Mouse (Mus musculus) skeletal muscle tissue, adult 2 months (tissue): ENCODE measurements around the gene Grhpr.
"Not testable (repeated sequence)": the region's sequence is repeated elsewhere in the genome, so short reads cannot be mapped to it uniquely, and the experiment has no call there.

Experiments
- DNase-seq: peaks from one replicate; pipeline ENCODE4 v3.0.0-alpha.2; 2012; ENCODE audit warnings: low read depth, low spot score

Gene Grhpr

GRCm38 (mm10) chr4:45013537-45013936 lies 32.3 kb downstream of the Grhpr start:
- DNase-seq, result no peak

- DNase-seq, result peak; percentile 31
Measured at GRCm38 (mm10) chr4:45015615-45016014, 34.4 kb downstream of the Grhpr start.

- DNase-seq, result peak; percentile 77
Measured at GRCm38 (mm10) chr4:45018452-45018980, 37.3 kb downstream of the Grhpr start, which contains the start of gene Polr1e. Gene Polr1e (plus strand): TSS chr4:45018583.

- no peak for DNase-seq
Measured at GRCm38 (mm10) chr4:45019009-45019408, 37.8 kb downstream of the Grhpr start.

GRCm38 (mm10) chr4:45026459-45026858 lies 45.3 kb downstream of the Grhpr start:
- no peak for DNase-seq

- no peak for DNase-seq
Measured at GRCm38 (mm10) chr4:45032586-45032985, 51.4 kb downstream of the Grhpr start.

GRCm38 (mm10) chr4:45034693-45035628 lies 53.8 kb downstream of the Grhpr start:
- no peak for DNase-seq

- DNase-seq, result no peak
Measured at GRCm38 (mm10) chr4:45036048-45036447, 54.9 kb downstream of the Grhpr start.

- DNase-seq, result no peak
Measured at GRCm38 (mm10) chr4:45036571-45036970, 55.4 kb downstream of the Grhpr start.

- DNase-seq, result no peak
Measured at GRCm38 (mm10) chr4:45037455-45038410, 56.5 kb downstream of the Grhpr start.

- DNase-seq, result not testable (repeated sequence)
Measured at GRCm38 (mm10) chr4:45038879-45039278, 57.7 kb downstream of the Grhpr start.

GRCm38 (mm10) chr4:45039546-45039945 lies 58.4 kb downstream of the Grhpr start:
- DNase-seq, result not testable (repeated sequence)
